Mouse (Mus musculus) forebrain, embryonic 15.5 days (tissue): ENCODE data around the gene Etnppl. TPM values are rescaled to one million over a fixed set of nuclear protein-coding genes. Genes with fewer than 3 reads are reported as not detected.

Experiments used
- ATAC-seq: fragments of 200-750 bp; cut with Nextera tagmentation; replicated peaks from 2 replicates; pipeline ENCODE4 v1.8.0; 2017; ENCODE audit warnings: mild to moderate bottlenecking, moderate TSS enrichment, moderate library complexity
- H3K27ac ChIP-seq: fragments of 300-500 bp; sonication (generic); replicated peaks from 2 replicates; pipeline ENCODE4 v1.5.1; 2015; ENCODE audit warnings: mild to moderate bottlenecking, inconsistent platforms
- H3K27me3 ChIP-seq: fragments of 300-500 bp; sonication (generic); 2 replicates; pipeline ENCODE4 v1.6.1; 2015; ENCODE audit warnings: inconsistent platforms
- H3K36me3 ChIP-seq: fragments of 300-500 bp; sonication (generic); 2 replicates; pipeline ENCODE4 v1.6.1; 2015; ENCODE audit warnings: mild to moderate bottlenecking, inconsistent platforms
- H3K4me1 ChIP-seq: fragments of 300-500 bp; sonication (generic); 2 replicates; pipeline ENCODE4 v1.6.1; 2015; ENCODE audit warnings: inconsistent platforms
- H3K4me2 ChIP-seq: fragments of 300-500 bp; sonication (generic); replicated peaks from 2 replicates; pipeline ENCODE4 v1.6.1; 2015; ENCODE audit warnings: mild to moderate bottlenecking, inconsistent platforms
- H3K4me3 ChIP-seq: fragments of 300-500 bp; sonication (generic); 2 replicates; pipeline ENCODE4 v1.5.1; 2015; ENCODE audit warnings: mild to moderate bottlenecking, inconsistent platforms
- H3K9ac ChIP-seq: fragments of 300-500 bp; sonication (generic); replicated peaks from 2 replicates; pipeline ENCODE4 v1.6.1; 2015; ENCODE audit warnings: mild to moderate bottlenecking, inconsistent platforms
- H3K9me3 ChIP-seq: fragments of 300-500 bp; sonication (generic); 2 replicates; pipeline ENCODE4 v1.6.1; 2016; ENCODE audit warnings: inconsistent platforms
- whole genome bisulfite sequencing: fragments of 180-500 bp; shearing (Covaris S2); methylation state at CpG from one replicate; pipeline ENCODE4 v1.1.7; 2015; ENCODE audit warnings: mixed read lengths; 5-methylcytosine and 5-hydroxymethylcytosine counted together
- polyA plus RNA-seq: library from polyadenylated mRNA; unstranded; fragments of >200 nt; fragmentation: Nextera tagmentation; extraction: Ambion mirVana; gene quantifications from 2 replicates; pipeline ENCODE4 v1.2.1, GENCODE M21; 2015

Etnppl gene
- polyA plus RNA-seq, 1 experiment from 2014 or later, result not detected

DNA sequence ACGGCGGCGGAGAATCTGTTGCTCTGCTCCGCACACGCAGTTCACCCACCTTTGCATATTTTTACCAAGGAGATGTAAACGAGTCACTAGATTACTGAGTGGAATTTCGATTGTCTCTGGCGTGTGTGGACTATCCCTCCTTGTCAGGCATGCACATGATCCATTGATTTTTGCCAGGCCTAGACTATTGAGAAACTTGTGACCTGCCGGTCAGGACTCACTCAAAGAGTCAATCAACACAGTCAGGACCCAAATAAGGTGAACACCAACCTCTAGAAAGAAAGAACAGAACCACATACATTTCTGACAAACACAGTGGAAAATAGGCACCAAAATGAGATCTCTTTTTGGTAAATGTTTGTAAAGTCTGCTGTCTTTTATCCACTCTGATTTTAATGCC lies 2.8 kb upstream of the Etnppl start:
- no peak overlapping the region for H3K4me2 ChIP-seq
- no peak for ATAC-seq
- no peaks in the 10 kb centered on the region for H3K36me3 ChIP-seq
- no peak overlapping the region for H3K4me3 ChIP-seq
- no peak overlapping the region for H3K9ac ChIP-seq
- 86% methylated on average over 9 of the region's 9 CpGs for WGBS
- H3K4me1 ChIP-seq, result peaks cover 6% of the 10 kb centered on the region; the same call in 1 of the 2 replicates
- H3K27me3 ChIP-seq, result no peaks in the 10 kb centered on the region
- H3K27ac ChIP-seq, result no peak overlapping the region
- no peaks in the 10 kb centered on the region for H3K9me3 ChIP-seq

DNA sequence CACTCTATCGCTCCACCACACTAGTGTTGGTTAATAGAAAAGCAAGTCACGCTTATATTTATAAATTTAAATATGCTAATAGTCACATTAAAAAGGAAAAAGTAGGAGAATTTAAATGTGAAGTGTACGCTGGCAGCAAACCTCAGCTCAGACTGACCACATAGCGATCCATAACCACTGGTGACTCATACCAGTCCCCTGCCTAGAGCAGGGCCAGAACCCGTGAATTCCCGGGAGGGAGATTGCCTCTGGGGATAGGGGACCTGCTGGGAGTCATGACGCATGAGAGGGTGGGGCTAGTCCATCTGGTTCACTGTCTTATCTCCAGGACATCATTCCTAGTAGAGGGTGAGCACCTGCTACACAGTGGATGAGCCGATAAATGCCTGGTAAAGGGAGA lies 1.6 kb upstream of the Etnppl start:
- H3K4me1 ChIP-seq, result peaks cover 7% of the 10 kb centered on the region; the same call in 1 of the 2 replicates
- H3K27me3 ChIP-seq, result no peaks in the 10 kb centered on the region
- 68% methylated on average over 8 of the region's 8 CpGs for WGBS
- no peak overlapping the region for H3K4me3 ChIP-seq
- H3K9me3 ChIP-seq, result no peaks in the 10 kb centered on the region
- H3K36me3 ChIP-seq, result no peaks in the 10 kb centered on the region
- H3K4me2 ChIP-seq, result no peak overlapping the region
- no peak for ATAC-seq
- H3K9ac ChIP-seq, result no peak overlapping the region
- no peak overlapping the region for H3K27ac ChIP-seq

DNA sequence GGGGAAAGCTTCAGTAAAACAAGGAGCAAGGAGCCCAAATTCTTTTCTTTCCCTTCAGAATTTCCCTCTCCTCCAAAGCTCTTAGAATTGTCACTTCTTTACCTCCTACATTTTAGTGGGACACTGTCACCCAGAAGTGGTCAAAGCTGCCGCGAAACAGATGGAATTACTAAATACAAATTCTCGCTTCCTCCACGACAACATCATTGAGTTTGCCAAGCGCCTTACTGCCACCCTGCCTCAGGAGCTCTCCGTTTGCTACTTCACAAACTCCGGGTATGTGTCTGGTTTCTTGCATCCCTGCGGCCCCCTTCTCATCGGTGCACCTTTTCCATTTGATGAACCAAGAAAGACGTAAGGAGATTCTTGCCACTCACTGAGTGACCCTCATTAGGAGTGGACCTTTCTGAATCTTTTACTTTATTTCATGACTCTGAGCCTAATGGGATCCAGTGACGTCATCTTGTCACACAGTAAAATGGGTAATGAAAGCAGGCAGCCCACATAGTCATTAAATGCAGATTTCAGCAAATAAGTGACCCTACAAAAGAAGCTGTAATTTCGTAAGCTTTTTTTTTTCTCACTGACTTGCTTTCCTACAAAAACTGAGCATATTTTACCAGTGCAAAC lies 3.4 kb downstream of the Etnppl start:
- Histone ChIP-seq H3K4me2 (0 out of 2 replicates have a peak overlapping the region, but pooled peaks have one; percentile 7), H3K27me3 (no peaks in the 10 kb centered on the region)
- 54% methylated on average over 12 of the region's 12 CpGs for WGBS

DNA sequence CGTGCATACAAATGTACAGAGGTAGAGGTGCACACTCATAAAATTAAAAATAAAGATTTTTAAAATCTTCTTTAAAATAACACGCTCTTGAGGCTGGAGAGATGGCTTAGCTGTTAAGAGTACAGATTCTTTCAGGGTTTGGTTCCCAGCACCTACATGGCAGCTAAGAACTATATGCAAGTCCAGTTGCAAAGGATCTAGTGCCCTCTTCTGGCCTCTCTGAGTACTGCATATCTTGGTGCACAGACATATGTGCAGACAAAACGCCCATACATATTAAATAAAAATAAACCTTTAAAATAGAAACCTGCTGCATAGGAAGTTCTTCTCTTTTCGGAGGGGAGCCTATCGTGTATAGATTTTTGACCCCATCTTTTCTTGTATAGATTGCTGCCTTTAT lies 11.1 kb downstream of the Etnppl start:
- no peak overlapping the region for H3K27ac ChIP-seq
- no peaks in the 10 kb centered on the region for H3K4me1 ChIP-seq
- no peak overlapping the region for H3K4me2 ChIP-seq
- 91% methylated on average over 5 of the region's 5 CpGs for WGBS
- no peak overlapping the region for H3K9ac ChIP-seq
- no peaks in the 10 kb centered on the region for H3K27me3 ChIP-seq
- no peak for ATAC-seq
- H3K36me3 ChIP-seq, result no peaks in the 10 kb centered on the region
- H3K4me3 ChIP-seq, result no peak overlapping the region
- H3K9me3 ChIP-seq, result no peaks in the 10 kb centered on the region

More for the DNA sequence above, 3.4 kb downstream of the Etnppl start:
- H3K9me3 ChIP-seq, result no peaks in the 10 kb centered on the region
- H3K4me3 ChIP-seq, result no peak overlapping the region
- no peak overlapping the region for H3K9ac ChIP-seq
- no peak for ATAC-seq
- peaks cover 8% of the 10 kb centered on the region; the same call in 1 of the 2 replicates for H3K4me1 ChIP-seq
- no peak overlapping the region for H3K27ac ChIP-seq
- H3K36me3 ChIP-seq, result no peaks in the 10 kb centered on the region

DNA sequence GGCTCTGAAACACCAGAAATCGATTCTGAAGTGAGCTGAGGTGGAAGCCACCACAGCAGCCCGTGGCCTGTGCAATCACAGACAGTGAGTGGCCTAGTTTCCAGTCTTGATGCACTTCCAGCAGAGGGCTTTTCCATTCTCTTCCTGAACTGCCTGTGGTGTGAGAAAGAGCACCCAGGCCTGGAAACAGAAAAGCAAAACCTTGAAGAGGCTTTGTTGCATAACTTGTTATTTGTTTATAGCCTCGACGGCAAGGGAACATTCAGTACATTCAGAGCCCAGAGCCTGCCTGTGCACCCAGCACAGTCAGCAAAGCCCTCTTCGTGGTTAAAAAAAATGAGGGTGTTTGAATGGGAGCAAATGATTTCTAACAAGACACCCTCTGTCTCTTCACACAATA lies 16.6 kb downstream of the Etnppl start:
- Histone ChIP-seq H3K4me2 (no peak overlapping the region), H3K27me3 (no peaks in the 10 kb centered on the region), H3K27ac (no peak overlapping the region), H3K4me3 (no peak overlapping the region), H3K9me3 (no peaks in the 10 kb centered on the region), H3K4me1 (no peaks in the 10 kb centered on the region), H3K9ac (no peak overlapping the region), H3K36me3 (no peaks in the 10 kb centered on the region)
- 70% methylated on average over 5 of the region's 5 CpGs for WGBS
- no peak for ATAC-seq

DNA sequence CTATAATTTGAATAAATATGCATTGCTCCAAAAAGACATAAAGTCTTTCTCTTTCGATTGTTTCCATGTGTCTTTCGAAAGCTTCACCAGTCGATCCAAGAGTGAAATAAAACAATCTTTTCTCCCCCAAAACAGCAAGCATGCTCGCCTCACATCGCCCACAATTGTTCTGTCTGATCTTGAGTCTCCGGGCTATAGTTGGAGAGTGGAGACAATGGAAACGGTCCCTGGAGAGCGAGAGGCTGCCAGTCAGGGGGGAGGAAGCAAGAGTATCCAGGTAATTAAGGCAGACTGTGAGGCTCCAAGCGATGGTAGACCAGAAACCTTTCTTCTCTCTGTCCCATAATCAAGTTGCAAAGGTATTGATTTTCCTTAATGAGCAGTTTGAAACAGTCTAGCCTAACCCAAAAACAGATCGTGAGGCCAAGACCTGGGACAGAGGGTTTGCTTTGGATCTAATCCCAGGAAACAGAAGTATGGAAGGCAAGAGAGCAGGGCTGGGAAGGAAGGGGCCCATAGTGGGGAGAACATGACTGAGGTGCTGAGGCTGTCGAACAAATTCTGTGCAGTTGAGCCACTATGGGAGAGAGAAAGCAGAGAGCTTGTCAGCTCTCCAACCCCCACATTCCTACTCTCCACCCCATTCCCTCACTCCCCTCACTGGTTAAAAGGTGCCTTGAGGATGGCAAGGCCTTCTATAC lies 29.0 kb downstream of the Etnppl start:
- ATAC-seq, result no peak
- 55% methylated on average over 11 of the region's 11 CpGs for WGBS
- H3K36me3 ChIP-seq, result no peaks in the 10 kb centered on the region
- no peak overlapping the region for H3K4me2 ChIP-seq
- no peaks in the 10 kb centered on the region for H3K9me3 ChIP-seq
- no peaks in the 10 kb centered on the region for H3K27me3 ChIP-seq
- H3K4me1 ChIP-seq, result no peaks in the 10 kb centered on the region
- H3K9ac ChIP-seq, result no peak overlapping the region
- H3K4me3 ChIP-seq, result no peak overlapping the region
- no peak overlapping the region for H3K27ac ChIP-seq

DNA sequence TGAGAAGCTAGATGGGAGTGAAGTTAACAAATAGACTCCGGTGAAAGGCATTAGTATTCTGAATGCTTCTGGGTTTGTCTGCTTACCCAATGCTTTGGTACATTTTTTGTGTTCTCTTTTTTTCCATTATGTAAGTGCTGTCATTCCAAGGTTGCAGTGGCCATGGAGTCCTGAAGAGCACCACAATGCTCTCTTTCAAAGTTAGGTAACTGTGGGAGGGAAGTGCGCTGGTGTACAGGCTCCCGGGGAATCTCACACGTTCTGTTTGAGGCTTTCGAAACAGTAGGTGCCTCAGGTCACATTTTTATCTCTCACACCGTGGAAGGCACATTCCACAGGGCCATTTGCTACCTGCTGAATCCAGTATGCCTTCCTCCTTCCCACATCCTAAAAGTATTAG lies 32.3 kb downstream of the Etnppl start:
- H3K27me3 ChIP-seq, result no peaks in the 10 kb centered on the region
- no peak overlapping the region for H3K4me3 ChIP-seq
- H3K4me1 ChIP-seq, result no peaks in the 10 kb centered on the region
- no peaks in the 10 kb centered on the region for H3K36me3 ChIP-seq
- WGBS, result 57% methylated on average over 6 of the region's 6 CpGs
- no peaks in the 10 kb centered on the region for H3K9me3 ChIP-seq
- no peak for ATAC-seq
- H3K27ac ChIP-seq, result no peak overlapping the region
- no peak overlapping the region for H3K9ac ChIP-seq
- H3K4me2 ChIP-seq, result no peak overlapping the region

DNA sequence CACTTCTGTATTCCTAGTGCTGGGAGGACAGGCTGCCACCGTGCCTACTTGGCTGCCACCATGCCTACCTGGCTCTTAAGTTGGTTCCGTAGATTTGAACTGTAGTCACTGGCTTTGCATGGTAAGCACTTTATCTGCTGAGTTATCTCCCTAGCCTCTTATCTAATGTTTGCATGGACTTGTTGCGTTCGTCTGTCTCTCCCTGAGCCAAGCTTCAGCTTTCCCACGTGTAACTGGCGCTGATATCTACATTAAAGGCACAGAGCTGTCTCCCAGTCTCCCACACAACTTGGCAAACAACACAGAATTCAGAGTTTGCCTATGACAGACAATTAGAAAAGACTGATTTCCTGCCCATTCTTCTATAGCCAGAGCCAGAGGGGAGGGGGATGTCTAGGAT lies 43.4 kb downstream of the Etnppl start:
- H3K4me1 ChIP-seq, result no peaks in the 10 kb centered on the region
- H3K27ac ChIP-seq, result no peak overlapping the region
- no peak overlapping the region for H3K4me3 ChIP-seq
- no peaks in the 10 kb centered on the region for H3K27me3 ChIP-seq
- H3K9me3 ChIP-seq, result no peaks in the 10 kb centered on the region
- H3K4me2 ChIP-seq, result no peak overlapping the region
- 89% methylated on average over 6 of the region's 6 CpGs for WGBS
- ATAC-seq, result no peak
- H3K9ac ChIP-seq, result no peak overlapping the region
- H3K36me3 ChIP-seq, result no peaks in the 10 kb centered on the region

DNA sequence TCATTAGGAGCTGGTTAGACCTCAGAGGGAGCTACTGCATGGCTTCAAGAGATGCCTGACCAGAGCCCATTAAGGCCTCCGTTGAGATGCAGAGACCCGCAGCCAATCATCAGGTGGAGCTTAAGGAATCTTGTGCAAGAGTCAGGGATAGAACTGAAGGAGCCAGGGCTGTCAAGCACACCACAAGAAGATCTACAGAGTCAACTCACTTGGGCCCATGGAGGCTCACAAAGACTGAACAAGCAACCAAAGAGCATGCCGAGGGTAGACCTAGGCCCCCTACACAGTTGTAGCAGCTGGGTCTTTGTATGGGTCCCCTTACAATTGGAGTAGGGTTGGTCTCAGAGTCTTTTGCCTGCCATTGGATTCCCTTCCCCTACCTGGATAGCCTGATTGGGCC lies 45.2 kb downstream of the Etnppl start:
- Histone ChIP-seq H3K4me1 (no peaks in the 10 kb centered on the region), H3K27me3 (no peaks in the 10 kb centered on the region), H3K9ac (no peak overlapping the region), H3K9me3 (no peaks in the 10 kb centered on the region), H3K4me2 (no peak overlapping the region), H3K36me3 (no peaks in the 10 kb centered on the region), H3K4me3 (no peak overlapping the region), H3K27ac (no peak overlapping the region)
- ATAC-seq, result no peak
- WGBS, result 94% methylated on average over 3 of the region's 3 CpGs

DNA sequence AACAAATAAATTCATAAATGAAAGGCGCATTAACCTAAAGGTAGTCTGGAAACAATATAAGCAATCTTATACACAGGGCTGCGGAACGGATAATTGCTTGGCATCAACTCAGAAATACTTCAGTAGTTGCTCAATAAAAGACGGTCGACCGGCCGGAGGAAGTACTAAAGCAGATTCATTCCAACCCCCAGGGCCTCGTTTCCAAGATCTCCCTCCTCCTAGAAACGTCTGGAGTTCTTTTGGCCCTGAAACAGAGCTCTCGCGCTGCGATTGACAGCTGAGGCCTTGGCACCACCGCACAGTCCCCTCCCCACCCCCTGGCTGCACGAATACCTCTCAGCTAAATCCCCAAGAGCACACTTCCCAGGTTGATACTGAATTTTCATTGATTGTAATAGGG lies 54.0 kb downstream of the Etnppl start:
- Histone ChIP-seq H3K36me3 (no peaks in the 10 kb centered on the region), H3K9me3 (no peaks in the 10 kb centered on the region), H3K27ac (no peak overlapping the region), H3K27me3 (no peaks in the 10 kb centered on the region), H3K4me2 (no peak overlapping the region), H3K9ac (no peak overlapping the region), H3K4me1 (no peaks in the 10 kb centered on the region), H3K4me3 (no peak overlapping the region)
- 49% methylated on average over 14 of the region's 14 CpGs for WGBS
- 0 out of 2 replicates have a peak, but pooled peaks have one; percentile 46 for ATAC-seq

DNA sequence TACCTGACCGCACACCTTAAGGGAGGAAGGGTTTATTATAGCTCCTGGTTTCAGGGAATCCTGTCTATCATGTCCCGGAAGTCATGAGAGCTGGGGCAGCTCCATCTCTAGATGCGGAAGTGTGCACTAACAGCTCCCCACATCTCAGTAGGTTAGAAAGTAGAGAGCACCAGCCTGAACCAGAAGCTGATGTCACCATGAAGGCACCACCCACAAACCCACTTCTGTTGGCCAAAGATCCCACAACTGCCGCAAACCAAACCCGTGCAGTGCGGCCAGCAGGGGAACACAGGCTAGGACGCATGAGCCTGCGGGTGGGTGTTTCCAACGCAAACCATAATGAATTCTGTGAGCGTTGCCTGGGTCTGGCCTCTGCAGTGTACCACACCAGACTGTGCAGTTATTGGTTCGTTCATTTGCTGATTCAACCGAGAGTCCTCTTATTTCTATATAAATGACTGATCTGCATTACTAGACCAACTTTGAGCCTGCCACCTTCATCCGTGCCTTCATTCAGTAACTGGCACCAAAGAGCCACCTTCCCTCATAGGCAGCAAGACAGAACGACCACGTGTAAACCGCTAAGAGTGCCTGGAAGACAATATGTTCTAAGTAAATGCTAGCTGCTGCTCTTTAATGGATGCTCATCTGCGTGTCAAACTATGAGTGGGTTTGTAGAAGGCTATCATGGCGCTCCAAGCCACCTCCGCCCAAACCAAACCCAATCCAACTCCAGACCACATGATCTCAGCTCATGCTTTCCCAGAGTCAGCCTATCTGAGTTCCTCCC lies 60.6 kb downstream of the Etnppl start:
- Histone ChIP-seq H3K9me3 (no peaks in the 10 kb centered on the region), H3K4me3 (no peak overlapping the region), H3K27me3 (no peaks in the 10 kb centered on the region), H3K36me3 (no peaks in the 10 kb centered on the region), H3K27ac (no peak overlapping the region), H3K9ac (no peak overlapping the region), H3K4me1 (no peaks in the 10 kb centered on the region), H3K4me2 (no peak overlapping the region)
- WGBS, result 90% methylated on average over 19 of the region's 19 CpGs
- no peak for ATAC-seq

DNA sequence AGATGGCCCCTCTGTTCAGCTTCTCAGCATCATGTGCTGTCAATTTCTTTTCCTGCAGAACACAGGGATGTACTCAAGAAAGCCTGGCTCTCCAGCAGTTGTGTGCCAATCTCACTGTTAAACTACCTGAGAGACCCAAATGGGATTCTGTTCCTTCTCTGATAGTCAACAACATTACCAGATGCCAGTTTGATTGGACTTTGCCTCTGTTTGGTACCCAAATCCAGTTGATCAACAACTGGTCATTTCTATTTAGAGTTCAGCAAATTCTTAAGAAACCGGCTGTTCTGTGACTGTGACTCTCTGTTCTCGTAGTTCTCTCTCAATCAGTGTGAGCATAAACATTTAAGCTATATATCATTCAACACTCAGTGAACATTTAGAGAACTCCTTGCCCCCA lies 64.0 kb downstream of the Etnppl start:
- Histone ChIP-seq H3K9me3 (no peaks in the 10 kb centered on the region), H3K27ac (no peak overlapping the region), H3K27me3 (no peaks in the 10 kb centered on the region), H3K9ac (no peak overlapping the region), H3K4me3 (no peak overlapping the region), H3K4me1 (no peaks in the 10 kb centered on the region), H3K36me3 (no peaks in the 10 kb centered on the region), H3K4me2 (no peak overlapping the region)
- no peak for ATAC-seq
- 90% methylated on average over 2 of the region's 2 CpGs for WGBS
